Mouse (Mus musculus) kidney, postnatal 0 days (tissue): ENCODE results near the gene Fam20c. TPM values are rescaled to one million over a fixed set of nuclear protein-coding genes. Genes with fewer than 3 reads are reported as not detected.

Source experiments
- ATAC-seq: fragments of 200-750 bp; cut with Nextera tagmentation; replicated peaks from 2 replicates; pipeline ENCODE4 v1.8.0; 2017; ENCODE audit warnings: low read depth, moderate number of reproducible peaks, moderate TSS enrichment, moderate library complexity; ENCODE audit not compliant: low FRiP score
- DNase-seq: peaks from one replicate; pipeline ENCODE4 v3.0.0-alpha.2; 2016; ENCODE audit warnings: low spot score
- H3K27ac ChIP-seq: fragments of 300-500 bp; sonication (generic); 2 replicates; pipeline ENCODE4 v1.5.1; 2014; ENCODE audit warnings: mild to moderate bottlenecking
- H3K27me3 ChIP-seq: fragments of 300-500 bp; sonication (generic); 2 replicates; pipeline ENCODE4 v1.6.1; 2014; ENCODE audit warnings: low read length, mixed read lengths; ENCODE audit not compliant: insufficient read depth
- H3K36me3 ChIP-seq: fragments of 300-500 bp; sonication (generic); 2 replicates; pipeline ENCODE4 v1.6.1; 2014; ENCODE audit warnings: low read length, mixed read lengths; ENCODE audit not compliant: insufficient read depth
- H3K4me1 ChIP-seq: fragments of 300-500 bp; sonication (generic); replicated peaks from 2 replicates; pipeline ENCODE4 v1.6.1; 2014; ENCODE audit warnings: antibody characterized with exemption, low read length, mixed read lengths; ENCODE audit not compliant: insufficient read depth
- H3K4me2 ChIP-seq: fragments of 300-500 bp; sonication (generic); 2 replicates; pipeline ENCODE4 v1.6.1; 2014; ENCODE audit warnings: mild to moderate bottlenecking, low read length, moderate library complexity, mixed read lengths
- H3K4me3 ChIP-seq: fragments of 300-500 bp; sonication (generic); replicated peaks from 2 replicates; pipeline ENCODE4 v1.5.1; 2014; ENCODE audit warnings: low read depth, low read length
- H3K9ac ChIP-seq: fragments of 300-500 bp; sonication (generic); 2 replicates; pipeline ENCODE4 v1.6.1; 2014; ENCODE audit warnings: low read depth, low read length
- H3K9me3 ChIP-seq: fragments of 300-500 bp; sonication (generic); replicated peaks from 2 replicates; pipeline ENCODE4 v1.6.1; 2016; ENCODE audit warnings: low read length, inconsistent platforms, mixed read lengths
- CTCF ChIP-seq: IDR thresholded peaks from 2 replicates; pipeline ENCODE4 v1.5.1; 2016; ENCODE audit warnings: antibody characterized with exemption, low read depth, mild to moderate bottlenecking, moderate library complexity
- WGBS: fragments of 180-500 bp; shearing (Covaris S2); extraction: QIAGEN DNeasy Blood & Tissue Kit; methylation state at CpG from one replicate; pipeline ENCODE4 v1.1.7; 2014; 5-methylcytosine and 5-hydroxymethylcytosine counted together
- polyA plus RNA-seq: library from polyadenylated mRNA; unstranded; fragments of >200 nt; fragmentation: Nextera tagmentation; extraction: Ambion mirVana; gene quantifications from 2 replicates; pipeline ENCODE4 v1.2.1, GENCODE M21; 2015

Gene Fam20c
- polyA plus RNA-seq, 1 experiment from 2014 or later: 27.3 TPM

DNA sequence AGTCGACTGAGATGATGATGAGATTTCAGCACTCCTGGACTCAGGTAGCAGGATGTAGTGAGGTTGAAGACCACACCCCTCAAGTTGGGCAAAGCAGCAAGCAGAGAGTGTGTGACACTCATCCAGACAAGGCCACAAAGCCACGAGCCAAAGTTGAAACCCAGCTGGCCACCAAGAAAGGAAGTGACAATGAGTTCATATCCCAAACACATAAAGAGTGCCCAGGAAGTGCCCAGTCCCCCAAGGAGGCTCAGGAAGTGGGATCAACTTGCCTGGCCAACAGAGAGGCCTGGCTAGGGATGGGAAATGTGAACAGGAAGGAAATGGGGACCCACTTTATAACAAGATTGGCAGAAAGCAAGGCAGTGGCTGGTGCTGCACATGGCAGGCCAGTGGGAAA, 99.0 kb downstream of the Fam20c start:
- WGBS: 67% methylated on average over 2 of the region's 2 CpGs
- no peak for DNase-seq
- Histone ChIP-seq H3K4me1 (no peaks in the 10 kb centered on the region), H3K36me3 (no peaks in the 10 kb centered on the region), H3K9ac (no peak overlapping the region), H3K4me2 (no peak overlapping the region), H3K27me3 (no peaks in the 10 kb centered on the region), H3K9me3 (no peaks in the 10 kb centered on the region), H3K4me3 (no peak overlapping the region), H3K27ac (no peak overlapping the region)
- ATAC-seq: no peak
- TF ChIP-seq CTCF: no peak

DNA sequence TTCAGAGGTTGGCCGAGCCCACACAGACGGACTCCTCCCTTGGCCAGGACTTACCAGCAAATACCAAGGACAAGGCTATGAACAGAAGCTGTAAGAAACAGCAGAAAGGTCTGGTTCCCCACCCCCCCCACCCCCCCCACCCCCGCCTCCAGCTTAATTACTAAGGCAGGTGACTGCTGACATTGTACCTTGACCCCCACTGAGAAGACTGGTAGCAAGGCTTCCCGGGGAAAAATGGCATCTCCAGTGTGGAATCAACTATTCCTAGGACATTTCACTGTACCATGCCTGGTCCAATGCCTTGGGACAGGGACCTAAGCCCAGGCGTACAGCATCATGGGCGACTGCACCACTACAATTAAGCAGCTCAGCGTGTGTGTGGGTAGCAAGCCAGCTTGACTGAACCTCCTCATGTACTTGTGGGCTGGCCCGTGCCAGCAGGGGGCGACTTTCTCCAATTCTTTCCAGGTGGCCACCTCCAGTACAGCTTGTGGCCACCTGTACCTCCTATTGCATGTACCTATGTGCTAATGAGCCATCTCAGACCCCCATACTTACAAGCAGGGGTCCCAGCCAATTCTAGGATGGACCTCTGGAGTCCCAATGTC, 102.8 kb downstream of the Fam20c start:
- H3K36me3 ChIP-seq: no peaks in the 10 kb centered on the region
- H3K4me3 ChIP-seq: no peak overlapping the region
- ATAC-seq: peak; percentile 62; the same call in 1 of the 2 replicates
- no peak overlapping the region for H3K4me2 ChIP-seq
- H3K4me1 ChIP-seq: no peaks in the 10 kb centered on the region
- H3K27ac ChIP-seq: no peak overlapping the region
- DNase-seq: peak; percentile 84
- 30% methylated on average over 9 of the region's 9 CpGs for WGBS
- no peak overlapping the region for H3K9ac ChIP-seq
- no peaks in the 10 kb centered on the region for H3K9me3 ChIP-seq
- no peaks in the 10 kb centered on the region for H3K27me3 ChIP-seq
- TF ChIP-seq CTCF: peak; percentile 89

DNA sequence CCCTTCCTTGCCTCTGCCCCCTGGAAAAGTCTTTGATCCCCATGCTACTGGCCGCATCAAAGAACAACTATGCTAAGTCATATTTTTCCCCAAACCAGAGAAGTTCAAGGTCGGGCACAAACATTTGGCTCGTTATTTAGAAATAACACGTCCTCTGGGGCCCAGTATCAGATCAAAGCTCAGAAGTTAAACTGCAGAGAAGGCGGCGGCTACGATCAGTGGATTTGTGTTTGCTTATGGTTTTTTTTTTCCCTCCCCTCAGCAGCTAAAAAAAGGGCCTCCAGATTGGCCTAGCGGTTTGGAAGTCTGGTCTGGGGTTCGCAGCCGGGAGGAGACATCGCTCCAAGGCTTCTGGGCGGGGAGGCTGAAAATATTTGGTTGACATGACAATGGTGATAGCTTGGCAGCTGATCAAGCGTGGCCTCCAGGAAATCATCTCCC, 103.5 kb downstream of the Fam20c start:
- H3K4me3 ChIP-seq: no peak overlapping the region
- DNase-seq (peak; percentile 16), ATAC-seq (no peak)
- H3K4me1 ChIP-seq: no peaks in the 10 kb centered on the region
- H3K27ac ChIP-seq: no peak overlapping the region
- WGBS: 41% methylated on average over 13 of the region's 13 CpGs
- no peak overlapping the region for H3K4me2 ChIP-seq
- no peaks in the 10 kb centered on the region for H3K27me3 ChIP-seq
- H3K9ac ChIP-seq: no peak overlapping the region
- H3K9me3 ChIP-seq: no peaks in the 10 kb centered on the region
- TF ChIP-seq CTCF: no peak
- H3K36me3 ChIP-seq: no peaks in the 10 kb centered on the region

Other genes with a start within 250 kb of the Fam20c start
- gene 1700123K08Rik, start 189.8 kb upstream of the Fam20c start, polyA plus RNA-seq: not detected in 2 replicates
- 57.8 and 59.8 TPM in 2 replicates for gene Zfp68, start 134.8 kb upstream of the Fam20c start, polyA plus RNA-seq
- gene A430033K04Rik, start 131.7 kb upstream of the Fam20c start, polyA plus RNA-seq: 6.4 and 8.1 TPM in 2 replicates
- not detected in 2 replicates for gene Gm5294, start 65.6 kb downstream of the Fam20c start, polyA plus RNA-seq
- 75.2 and 77.7 TPM in 2 replicates for gene Pdgfa, start 242.9 kb downstream of the Fam20c start, polyA plus RNA-seq